Mouse (Mus musculus): ENCODE results near the gene Eipr1. TPM values are rescaled to one million over a fixed set of nuclear protein-coding genes. Genes with fewer than 3 reads are reported as not detected.
A peak's percentile ranks its signal among the peaks of the same experiment; 100 is the strongest.

The Eipr1 gene
- polyA plus RNA-seq, 1 experiment from 2014 or later, result 15.5 TPM

DNA sequence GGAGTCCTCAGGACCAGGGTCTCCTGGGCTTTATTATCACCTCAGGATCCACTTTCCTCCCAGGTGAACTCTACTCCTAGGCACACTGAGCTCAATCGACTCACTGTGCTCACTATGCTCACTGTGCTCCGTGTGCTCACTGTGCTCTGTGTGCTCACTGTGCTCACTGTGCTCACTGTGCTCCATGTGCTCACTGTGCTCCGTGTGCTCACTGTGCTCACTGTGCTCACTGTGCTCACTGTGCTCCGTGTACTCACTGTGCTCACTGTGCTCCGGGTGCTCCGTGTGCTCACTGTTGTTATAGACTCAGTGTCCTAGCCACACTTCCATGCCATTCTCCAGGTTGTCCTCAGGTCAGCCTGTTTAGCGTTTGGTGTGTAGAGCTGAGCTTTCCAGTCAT is 18.4 kb downstream of the Eipr1 start:
- ATAC-seq (no peak), DNase-seq (no peak)
- 90% methylated on average over 7 of the region's 7 CpGs for WGBS (ENCODE audit: insufficient replicate concordance)
- no peaks in the 10 kb centered on the region for H3K9me3 ChIP-seq (ENCODE audit: low read length)
- no peak overlapping the region for H3K27ac ChIP-seq (ENCODE audit: low read depth)
- no peaks in the 10 kb centered on the region for H3K27me3 ChIP-seq (ENCODE audit: insufficient read depth, low read length)
- H3K4me2 ChIP-seq (ENCODE audit: low read depth, low read length), result no peak overlapping the region
- no peaks in the 10 kb centered on the region for H3K4me1 ChIP-seq (ENCODE audit: insufficient read depth)
- TF ChIP-seq EP300 (IDR thresholded peaks at IDR 0.05; ENCODE audit: low read depth), result no peak
- no peak for TF ChIP-seq CTCF (IDR thresholded peaks at IDR 0.05; ENCODE audit: low read depth)
- H3K9ac ChIP-seq (replicated peaks), result no peak overlapping the region
- no peak overlapping the region for H3K4me3 ChIP-seq (ENCODE audit: low read depth, low read length)
- no peaks in the 10 kb centered on the region for H3K36me3 ChIP-seq (replicated peaks; ENCODE audit: insufficient read depth, low read length)

- H3K27ac ChIP-seq (ENCODE audit: low read depth), result no peak overlapping the region
- no peaks in the 10 kb centered on the region for H3K4me1 ChIP-seq (ENCODE audit: insufficient read depth)
- no peak overlapping the region for H3K4me2 ChIP-seq (ENCODE audit: low read depth, low read length)
- no peak overlapping the region for H3K4me3 ChIP-seq (ENCODE audit: low read depth, low read length)
- H3K9ac ChIP-seq (replicated peaks), result no peak overlapping the region
- H3K36me3 ChIP-seq (replicated peaks; ENCODE audit: insufficient read depth, low read length), result no peaks in the 10 kb centered on the region
- H3K9me3 ChIP-seq (ENCODE audit: low read length), result no peaks in the 10 kb centered on the region
- DNase-seq, result no peak
- TF ChIP-seq CTCF (IDR thresholded peaks at IDR 0.05; ENCODE audit: low read depth) (peak; percentile 64), EP300 (IDR thresholded peaks at IDR 0.05; ENCODE audit: low read depth) (no peak)
- WGBS (ENCODE audit: insufficient replicate concordance), result 79% methylated on average over 3 of the region's 3 CpGs
- ATAC-seq, result no peak
- no peaks in the 10 kb centered on the region for H3K27me3 ChIP-seq (ENCODE audit: insufficient read depth, low read length)
Observed at GRCm38 (mm10) chr12:28773815-28774214, 22.2 kb downstream of the Eipr1 start.

GRCm38 (mm10) chr12:28775120-28775519 is 23.5 kb downstream of the Eipr1 start:
- Histone ChIP-seq H3K9ac (replicated peaks) (no peak overlapping the region), H3K27ac (ENCODE audit: low read depth) (no peak overlapping the region), H3K4me3 (ENCODE audit: low read depth, low read length) (no peak overlapping the region), H3K36me3 (replicated peaks; ENCODE audit: insufficient read depth, low read length) (no peaks in the 10 kb centered on the region), H3K9me3 (ENCODE audit: low read length) (no peaks in the 10 kb centered on the region), H3K27me3 (ENCODE audit: insufficient read depth, low read length) (no peaks in the 10 kb centered on the region), H3K4me1 (ENCODE audit: insufficient read depth) (no peaks in the 10 kb centered on the region), H3K4me2 (ENCODE audit: low read depth, low read length) (no peak overlapping the region)
- TF ChIP-seq EP300 (IDR thresholded peaks at IDR 0.05; ENCODE audit: low read depth) (no peak), CTCF (IDR thresholded peaks at IDR 0.05; ENCODE audit: low read depth) (no peak)
- ATAC-seq (no peak), DNase-seq (no peak)
- WGBS (ENCODE audit: insufficient replicate concordance), result 63% methylated on average over 8 of the region's 8 CpGs

- no peak for TF ChIP-seq EP300 (IDR thresholded peaks at IDR 0.05; ENCODE audit: low read depth)
- no peak for TF ChIP-seq CTCF (IDR thresholded peaks at IDR 0.05; ENCODE audit: low read depth)
- no peak for ATAC-seq
- 79% methylated on average over 6 of the region's 6 CpGs for whole genome bisulfite sequencing (ENCODE audit: insufficient replicate concordance)
- no peak for DNase-seq
- Histone ChIP-seq H3K4me1 (ENCODE audit: insufficient read depth) (no peaks in the 10 kb centered on the region), H3K36me3 (replicated peaks; ENCODE audit: insufficient read depth, low read length) (no peaks in the 10 kb centered on the region), H3K9ac (replicated peaks) (no peak overlapping the region), H3K4me2 (ENCODE audit: low read depth, low read length) (no peak overlapping the region), H3K27ac (ENCODE audit: low read depth) (no peak overlapping the region), H3K9me3 (ENCODE audit: low read length) (no peaks in the 10 kb centered on the region), H3K27me3 (ENCODE audit: insufficient read depth, low read length) (no peaks in the 10 kb centered on the region), H3K4me3 (ENCODE audit: low read depth, low read length) (no peak overlapping the region)
Observed at GRCm38 (mm10) chr12:28775627-28776026, 24.0 kb downstream of the Eipr1 start.

- DNase-seq (no peak), ATAC-seq (no peak)
- 85% methylated on average over 7 of the region's 7 CpGs for WGBS (ENCODE audit: insufficient replicate concordance)
- no peaks in the 10 kb centered on the region for H3K36me3 ChIP-seq (replicated peaks; ENCODE audit: insufficient read depth, low read length)
- H3K9ac ChIP-seq (replicated peaks), result no peak overlapping the region
- peaks cover 3% of the 10 kb centered on the region; the same call in 1 of the 2 replicates for H3K4me1 ChIP-seq (ENCODE audit: insufficient read depth)
- no peaks in the 10 kb centered on the region for H3K27me3 ChIP-seq (ENCODE audit: insufficient read depth, low read length)
- no peaks in the 10 kb centered on the region for H3K9me3 ChIP-seq (ENCODE audit: low read length)
- no peak overlapping the region for H3K27ac ChIP-seq (ENCODE audit: low read depth)
- no peak for TF ChIP-seq CTCF (IDR thresholded peaks at IDR 0.05; ENCODE audit: low read depth)
- no peak overlapping the region for H3K4me2 ChIP-seq (ENCODE audit: low read depth, low read length)
- no peak overlapping the region for H3K4me3 ChIP-seq (ENCODE audit: low read depth, low read length)
Observed at GRCm38 (mm10) chr12:28780180-28780579, 28.6 kb downstream of the Eipr1 start.

DNA sequence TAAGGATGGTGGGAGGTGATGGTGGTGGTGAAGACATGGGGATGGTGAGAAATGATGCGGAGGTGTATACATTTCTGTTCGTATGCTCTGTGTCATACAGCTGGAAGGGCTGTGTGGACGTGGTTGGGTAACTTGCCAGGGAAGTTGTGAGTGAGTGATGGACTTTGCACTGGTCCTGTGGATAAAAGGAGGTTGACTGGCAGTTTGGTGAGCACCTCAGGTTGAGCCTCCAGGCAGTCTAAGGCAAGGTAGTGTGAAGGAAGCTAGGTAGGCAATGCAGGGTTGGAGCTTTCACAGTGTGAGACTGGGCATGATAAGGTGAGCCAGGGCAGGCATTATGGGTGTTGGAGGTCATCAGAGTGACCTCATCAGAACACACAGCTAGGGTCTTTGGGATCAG is 31.0 kb downstream of the Eipr1 start:
- no peaks in the 10 kb centered on the region for H3K36me3 ChIP-seq (replicated peaks; ENCODE audit: insufficient read depth, low read length)
- TF ChIP-seq CTCF (IDR thresholded peaks at IDR 0.05; ENCODE audit: low read depth) (no peak), EP300 (IDR thresholded peaks at IDR 0.05; ENCODE audit: low read depth) (no peak)
- DNase-seq (no peak), ATAC-seq (0 out of 2 replicates have a peak, but pooled peaks have one; percentile 15)
- H3K4me3 ChIP-seq (ENCODE audit: low read depth, low read length), result no peak overlapping the region
- no peak overlapping the region for H3K27ac ChIP-seq (ENCODE audit: low read depth)
- no peaks in the 10 kb centered on the region for H3K27me3 ChIP-seq (ENCODE audit: insufficient read depth, low read length)
- H3K4me1 ChIP-seq (ENCODE audit: insufficient read depth), result peaks cover 3% of the 10 kb centered on the region; the same call in 1 of the 2 replicates
- H3K4me2 ChIP-seq (ENCODE audit: low read depth, low read length), result no peak overlapping the region
- H3K9ac ChIP-seq (replicated peaks), result no peak overlapping the region
- WGBS (ENCODE audit: insufficient replicate concordance), result 65% methylated on average over 3 of the region's 3 CpGs
- H3K9me3 ChIP-seq (ENCODE audit: low read length), result no peaks in the 10 kb centered on the region

- no peaks in the 10 kb centered on the region for H3K9me3 ChIP-seq (ENCODE audit: low read length)
- no peak for ATAC-seq
- H3K4me3 ChIP-seq (ENCODE audit: low read depth, low read length), result no peak overlapping the region
- peaks cover 3% of the 10 kb centered on the region; the same call in 1 of the 2 replicates for H3K4me1 ChIP-seq (ENCODE audit: insufficient read depth)
- no peaks in the 10 kb centered on the region for H3K27me3 ChIP-seq (ENCODE audit: insufficient read depth, low read length)
- no peak overlapping the region for H3K4me2 ChIP-seq (ENCODE audit: low read depth, low read length)
- no peaks in the 10 kb centered on the region for H3K36me3 ChIP-seq (replicated peaks; ENCODE audit: insufficient read depth, low read length)
- peak; percentile 27 for DNase-seq
- TF ChIP-seq EP300 (IDR thresholded peaks at IDR 0.05; ENCODE audit: low read depth) (no peak), CTCF (IDR thresholded peaks at IDR 0.05; ENCODE audit: low read depth) (peak; percentile 45)
- 41% methylated on average over 4 of the region's 4 CpGs for WGBS (ENCODE audit: insufficient replicate concordance)
- no peak overlapping the region for H3K9ac ChIP-seq (replicated peaks)
- H3K27ac ChIP-seq (ENCODE audit: low read depth), result no peak overlapping the region
Observed at GRCm38 (mm10) chr12:28784355-28784754, 32.8 kb downstream of the Eipr1 start.
